Mouse (Mus musculus): ENCODE measurements around the gene Crxos.
"Not testable (repeated sequence)": the region's sequence is repeated elsewhere in the genome, so short reads cannot be mapped to it uniquely, and the experiment has no call there.

Crxos gene

GRCm38 (mm10) chr7:15882317-15882716, at the start of gene Crxos:
TSS of gene Crxos (plus strand) at chr7:15882617.
- DNase-seq = no peak

GRCm38 (mm10) chr7:15839578-15839977, 42.8 kb upstream of the Crxos start, which contains the start of gene Obox6:
TSS of gene Obox6 (minus strand) at chr7:15839678.
- DNase-seq = no peak

- no peak for DNase-seq
Observed at GRCm38 (mm10) chr7:15859657-15860056, 22.8 kb upstream of the Crxos start.

GRCm38 (mm10) chr7:15864104-15864503, 18.3 kb upstream of the Crxos start:
- DNase-seq = no peak

GRCm38 (mm10) chr7:15879756-15880155, 2.7 kb upstream of the Crxos start, which contains the start of gene Crx:
TSS of gene Crx (minus strand) at chr7:15879968.
- DNase-seq = no peak

- no peak for DNase-seq
Observed at GRCm38 (mm10) chr7:15881388-15881787, 1.0 kb upstream of the Crxos start.

GRCm38 (mm10) chr7:15881831-15882230, 586 bp upstream of the Crxos start:
- no peak for DNase-seq

GRCm38 (mm10) chr7:15884127-15884526, 1.7 kb downstream of the Crxos start:
- no peak for DNase-seq

- DNase-seq = no peak
Observed at GRCm38 (mm10) chr7:15894251-15894650, 11.8 kb downstream of the Crxos start.

- no peak for DNase-seq
Observed at GRCm38 (mm10) chr7:15901366-15902048, 19.1 kb downstream of the Crxos start.

GRCm38 (mm10) chr7:15905861-15906260, 23.4 kb downstream of the Crxos start:
- no peak for DNase-seq

- DNase-seq = no peak
Observed at GRCm38 (mm10) chr7:15906602-15907001, 24.2 kb downstream of the Crxos start.

- no peak for DNase-seq
Observed at GRCm38 (mm10) chr7:15907971-15908590, 25.7 kb downstream of the Crxos start.

- DNase-seq = no peak
Observed at GRCm38 (mm10) chr7:15910521-15910920, 28.1 kb downstream of the Crxos start.

GRCm38 (mm10) chr7:15912183-15912582, 29.8 kb downstream of the Crxos start:
- peak; percentile 52 for DNase-seq

- DNase-seq = no peak
Observed at GRCm38 (mm10) chr7:15914252-15914651, 31.8 kb downstream of the Crxos start.

- no peak for DNase-seq
Observed at GRCm38 (mm10) chr7:15914751-15915150, 32.3 kb downstream of the Crxos start.

- not testable (repeated sequence) for DNase-seq
Observed at GRCm38 (mm10) chr7:15915695-15916094, 33.3 kb downstream of the Crxos start.

GRCm38 (mm10) chr7:15916134-15916723, 33.8 kb downstream of the Crxos start:
- no peak for DNase-seq

GRCm38 (mm10) chr7:15916996-15917395, 34.6 kb downstream of the Crxos start:
- no peak for DNase-seq

- no peak for DNase-seq
Observed at GRCm38 (mm10) chr7:15918371-15918770, 36.0 kb downstream of the Crxos start.

GRCm38 (mm10) chr7:15919947-15920346, 37.5 kb downstream of the Crxos start:
- no peak for DNase-seq

GRCm38 (mm10) chr7:15920645-15921190, 38.3 kb downstream of the Crxos start:
- no peak for DNase-seq

- no peak for DNase-seq
Observed at GRCm38 (mm10) chr7:15921796-15922195, 39.4 kb downstream of the Crxos start.

Measured in cerebellum, adult 9-11 months (tissue).